Mouse (Mus musculus): ENCODE results near the gene Col2a1.

Gene Col2a1

GRCm38 (mm10) chr15:97956416-97956815 lies 48.1 kb downstream of the Col2a1 start:
- DNase-seq: no peak

DNA sequence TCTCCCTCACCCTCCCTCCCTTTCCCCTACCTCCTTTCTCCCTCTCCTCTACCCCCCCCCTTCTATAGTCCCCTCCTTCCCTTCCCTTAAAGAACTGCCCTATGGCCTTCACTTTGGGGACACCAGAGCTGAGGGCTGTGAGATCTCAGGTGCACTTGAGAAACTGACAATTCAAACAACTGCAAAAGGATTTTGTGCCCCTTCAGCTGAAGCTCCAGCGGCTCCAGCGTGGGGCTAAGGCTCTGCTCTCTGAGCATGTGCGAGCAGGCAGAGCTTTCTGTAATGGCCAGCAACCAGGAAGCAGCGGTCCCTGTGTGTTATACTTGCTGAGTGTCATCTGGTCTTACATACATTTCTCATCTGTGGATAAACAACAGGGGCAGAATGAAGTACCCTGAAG lies 48.8 kb downstream of the Col2a1 start:
- DNase-seq: no peak

DNA sequence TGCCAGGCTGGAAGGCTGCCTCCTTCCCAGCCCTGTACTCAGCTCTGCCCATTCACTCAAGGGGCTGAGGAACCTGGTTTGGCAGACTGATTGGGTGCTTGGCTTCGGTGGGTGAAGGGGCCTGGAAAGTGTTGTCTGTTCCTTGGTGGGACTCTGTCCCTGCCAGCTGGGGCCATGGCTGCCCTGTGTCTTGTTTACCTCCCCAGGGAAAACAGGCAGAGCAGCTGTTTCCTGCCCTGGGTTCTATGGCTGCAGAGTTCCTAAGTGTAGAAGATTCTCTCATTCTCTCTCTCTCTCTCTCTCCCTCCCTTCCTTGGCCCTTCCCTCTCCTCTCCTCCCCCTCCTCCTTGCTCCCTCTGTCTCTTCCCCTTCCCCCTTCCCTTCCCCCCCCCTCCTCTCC lies 49.2 kb downstream of the Col2a1 start:
- no peak for DNase-seq

- DNase-seq: no peak
These were observed 49.8 kb downstream of the Col2a1 start for GRCm38 (mm10) chr15:97954671-97955070.

- DNase-seq: no peak
These were observed 51.7 kb downstream of the Col2a1 start for GRCm38 (mm10) chr15:97952889-97953189.

DNA sequence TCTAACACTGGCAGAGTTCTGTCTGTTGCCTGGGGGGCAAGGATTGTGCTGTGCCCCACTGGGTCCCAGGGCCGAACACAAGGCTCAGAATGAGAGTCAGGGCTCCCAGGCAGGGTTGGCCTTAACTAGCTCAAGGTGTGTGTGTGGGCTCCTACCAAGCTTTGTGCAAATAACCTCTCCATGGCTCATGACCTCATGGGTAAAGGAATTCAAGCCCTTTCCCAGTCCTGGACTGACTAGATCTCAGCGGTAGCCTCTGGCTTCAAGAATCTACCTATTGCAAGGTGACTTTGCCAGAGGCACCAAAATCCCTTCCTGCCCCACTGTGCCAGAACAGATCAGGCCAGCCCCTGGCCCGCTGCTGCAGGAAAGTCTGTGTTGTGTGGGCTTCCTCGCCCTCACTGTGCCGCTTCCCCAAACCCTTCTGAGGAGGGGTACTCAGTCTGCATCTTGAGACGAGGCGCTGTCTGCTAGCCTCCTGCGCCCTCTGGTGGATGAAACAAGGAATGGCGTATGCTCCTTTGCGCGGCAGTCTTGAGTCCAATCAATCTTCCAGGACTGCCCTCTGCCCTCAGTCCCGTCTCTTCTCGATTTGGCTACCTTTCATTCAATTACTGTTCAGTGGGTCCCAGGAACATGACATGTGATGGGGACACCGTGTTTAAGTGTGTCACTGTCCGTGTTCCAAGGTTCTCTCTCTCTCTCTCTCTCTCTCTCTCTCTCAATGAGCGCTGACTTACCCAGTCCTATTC lies 52.2 kb downstream of the Col2a1 start:
- DNase-seq: peak; percentile 27

GRCm38 (mm10) chr15:97950240-97950639 lies 54.3 kb downstream of the Col2a1 start:
- DNase-seq: no peak

GRCm38 (mm10) chr15:97949706-97950105 lies 54.8 kb downstream of the Col2a1 start:
- no peak for DNase-seq

DNA sequence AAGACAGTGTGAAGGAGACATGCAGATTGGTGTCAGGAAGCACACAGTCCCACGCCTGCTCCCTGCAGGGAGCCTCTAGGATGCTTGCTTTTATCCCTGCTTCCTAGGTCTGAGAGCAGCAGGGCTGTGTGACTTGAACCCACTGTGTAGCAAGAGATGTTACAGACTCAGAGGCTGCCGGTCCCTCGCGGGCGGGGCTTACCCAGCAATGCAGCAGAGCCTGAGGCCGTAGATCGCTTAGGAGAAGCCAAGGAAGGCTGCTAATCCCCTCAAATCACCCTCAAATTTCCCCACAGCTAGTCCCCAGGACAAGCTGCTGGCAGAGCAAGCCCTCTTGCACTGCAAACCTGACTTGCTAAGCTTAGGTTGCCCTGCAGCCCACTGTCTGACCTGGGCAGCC lies 55.8 kb downstream of the Col2a1 start:
- no peak for DNase-seq

- DNase-seq: no peak
These were observed 58.7 kb downstream of the Col2a1 start for GRCm38 (mm10) chr15:97945656-97946315.

- DNase-seq: no peak
These were observed 59.4 kb downstream of the Col2a1 start for GRCm38 (mm10) chr15:97944919-97945574.

- no peak for DNase-seq
These were observed 61.1 kb downstream of the Col2a1 start for GRCm38 (mm10) chr15:97943356-97943755.

GRCm38 (mm10) chr15:97942538-97942937 lies 62.0 kb downstream of the Col2a1 start:
- no peak for DNase-seq

GRCm38 (mm10) chr15:97941306-97941705 lies 63.2 kb downstream of the Col2a1 start:
- DNase-seq: no peak

DNA sequence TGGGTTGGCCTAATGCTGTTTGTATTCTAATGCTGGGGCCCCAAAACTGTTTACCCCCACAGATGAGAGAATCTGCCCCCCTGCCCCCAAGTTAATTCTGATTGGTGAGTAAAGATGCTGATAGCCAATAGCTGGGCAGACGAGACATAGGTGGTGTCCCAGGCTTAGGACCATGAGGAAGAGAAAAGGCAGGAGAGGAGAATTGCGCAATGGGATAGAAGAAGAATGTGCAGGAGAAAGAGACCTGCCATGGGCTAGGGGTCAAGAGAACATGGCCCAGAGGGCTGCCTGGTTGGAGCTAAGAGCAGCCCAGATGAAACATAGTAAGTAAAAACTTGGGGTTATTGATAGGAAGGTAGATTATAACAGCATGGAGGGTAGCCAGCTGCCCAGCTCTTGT lies 64.4 kb downstream of the Col2a1 start:
- DNase-seq: no peak

DNA sequence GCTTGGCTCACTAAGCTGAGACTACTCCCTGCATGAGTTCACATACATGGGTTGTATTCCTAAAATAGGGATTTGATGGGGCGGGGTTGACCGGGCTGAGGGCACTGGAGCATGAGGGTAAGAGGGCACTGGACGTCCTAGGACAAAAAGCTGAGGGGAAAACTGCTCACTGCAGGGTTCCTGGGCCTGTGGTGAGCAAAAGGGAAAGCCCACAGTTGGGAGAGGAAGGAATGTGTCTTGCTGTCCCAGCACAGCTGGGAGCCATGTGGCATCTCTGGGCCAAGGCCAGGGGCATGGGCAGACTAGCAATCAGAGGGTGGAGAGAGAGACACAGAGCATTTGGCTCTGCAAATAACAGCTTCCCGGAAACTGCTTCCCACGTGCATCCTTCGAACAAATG lies 65.9 kb downstream of the Col2a1 start:
- DNase-seq: no peak

- DNase-seq: no peak
These were observed 72.1 kb downstream of the Col2a1 start for GRCm38 (mm10) chr15:97932441-97932840.

GRCm38 (mm10) chr15:97929259-97929824 lies 75.2 kb downstream of the Col2a1 start:
- DNase-seq: no peak

DNA sequence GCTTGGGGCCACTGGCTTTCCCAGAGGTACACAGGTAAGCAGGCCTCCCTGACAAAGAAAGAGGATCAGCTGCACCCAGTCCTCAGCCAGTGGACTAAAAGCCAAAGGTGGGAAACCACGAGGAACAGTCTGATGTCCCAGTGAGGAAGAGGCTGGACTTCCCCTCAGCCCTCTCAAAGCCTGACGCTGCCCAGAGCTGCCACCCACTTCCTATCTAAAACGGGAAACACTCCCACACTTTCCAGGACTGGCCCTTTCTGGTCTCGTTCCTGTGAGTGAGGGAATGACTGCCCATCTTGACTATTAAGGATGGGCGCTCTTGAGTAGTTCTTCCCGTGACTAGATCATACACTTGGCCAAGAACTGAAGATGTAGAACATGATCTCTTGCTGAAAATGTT lies 76.7 kb downstream of the Col2a1 start:
- no peak for DNase-seq

GRCm38 (mm10) chr15:97927018-97927417 lies 77.5 kb downstream of the Col2a1 start:
- DNase-seq: no peak
